Mouse (Mus musculus): ENCODE measurements around the gene Entpd7.
A peak's percentile ranks its signal among the peaks of the same experiment; 100 is the strongest.

Entpd7 gene

GRCm38 (mm10) chr19:43689419-43690246 is at the start of gene Entpd7:
Entpd7 (plus strand) TSS chr19:43689672.
- DNase-seq (ENCODE audit: inconsistent age in 2 of 2, low spot score in 1 of 2), result peak; percentile 99

DNA sequence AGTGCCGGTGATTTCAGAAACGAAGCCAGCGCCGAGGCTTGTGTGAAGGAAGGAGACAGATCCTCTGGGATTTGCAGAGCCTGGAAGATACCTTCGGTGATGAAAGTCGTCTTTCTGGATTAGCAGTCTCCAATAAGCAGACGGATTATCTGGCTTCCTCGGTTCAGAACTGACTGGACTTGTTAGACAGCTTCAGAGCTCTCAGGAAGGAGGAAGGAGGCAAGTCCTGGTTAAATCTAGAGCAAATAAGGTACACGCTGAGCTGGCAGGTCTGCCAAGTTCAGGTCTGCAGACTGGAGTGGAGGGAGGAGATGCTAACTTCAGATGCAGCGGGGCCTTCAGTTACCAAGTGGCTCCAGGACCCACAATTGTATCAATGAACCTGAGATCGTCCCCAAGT is 47.6 kb upstream of the Entpd7 start:
- no peak for DNase-seq (ENCODE audit: inconsistent age in 2 of 2, low spot score in 1 of 2)

- no peak for DNase-seq (ENCODE audit: inconsistent age in 2 of 2, low spot score in 1 of 2)
Measured at GRCm38 (mm10) chr19:43642843-43643242, 46.6 kb upstream of the Entpd7 start.

DNA sequence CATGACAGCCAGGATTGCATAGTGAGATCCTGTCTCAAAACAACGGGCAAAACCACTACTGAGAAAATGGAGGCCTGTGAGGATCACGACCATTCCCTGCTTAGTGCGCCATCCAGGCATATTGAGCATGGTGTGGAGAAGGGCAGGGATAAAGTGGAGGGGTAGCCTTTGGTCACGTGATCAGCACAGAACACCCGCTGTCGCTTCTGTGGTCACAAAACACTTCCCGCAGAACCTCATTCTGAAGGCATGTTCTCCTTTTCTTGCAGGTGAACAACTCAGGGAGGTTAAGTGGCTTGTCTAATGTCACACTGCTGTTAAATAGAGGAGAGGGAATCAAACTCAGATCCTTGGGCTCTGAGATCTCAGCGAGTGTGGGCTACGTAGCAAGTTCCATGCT is 44.0 kb upstream of the Entpd7 start:
- no peak for DNase-seq (ENCODE audit: inconsistent age in 2 of 2, low spot score in 1 of 2)

DNA sequence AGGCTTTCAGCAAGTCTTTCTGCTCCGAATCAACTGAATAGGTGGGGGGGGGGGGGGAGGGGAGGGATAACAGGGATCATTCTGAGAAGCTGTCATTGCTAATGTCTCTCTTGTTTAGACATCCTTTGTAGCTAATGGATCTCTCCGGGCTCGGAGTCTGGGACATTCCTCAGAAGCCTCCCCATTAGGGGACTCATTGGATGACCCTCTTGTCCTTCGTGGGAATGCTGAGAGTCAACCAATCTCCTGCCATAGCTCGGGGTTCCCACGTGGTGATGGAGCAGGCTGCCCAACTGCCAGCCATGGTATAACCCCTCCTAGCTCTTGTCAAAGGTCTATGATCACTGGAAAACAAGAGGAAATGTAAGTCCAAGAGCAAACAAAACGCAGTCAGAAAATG is 42.6 kb upstream of the Entpd7 start:
- no peak for DNase-seq (ENCODE audit: inconsistent age in 2 of 2, low spot score in 1 of 2)

DNA sequence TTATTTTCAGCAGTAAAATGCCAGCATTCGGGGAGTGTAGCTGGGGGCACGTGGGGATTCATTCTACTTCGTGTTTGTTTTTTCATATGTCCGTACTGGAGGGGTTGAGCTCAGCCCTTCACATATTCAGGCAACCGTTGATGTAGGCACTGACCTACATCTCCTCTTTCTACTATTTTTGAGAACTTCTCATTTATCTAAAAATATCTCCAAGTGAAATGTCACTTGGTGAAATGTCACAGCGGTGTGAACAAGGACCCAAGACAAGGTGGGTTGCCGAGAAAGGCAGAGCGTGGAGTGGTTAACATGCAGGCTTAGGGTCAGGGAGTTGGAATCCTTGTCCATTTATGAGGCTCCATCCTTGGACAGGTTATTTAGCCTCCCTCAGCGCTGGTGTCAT is 42.2 kb upstream of the Entpd7 start:
- DNase-seq (ENCODE audit: inconsistent age in 2 of 2, low spot score in 1 of 2), result no peak

DNA sequence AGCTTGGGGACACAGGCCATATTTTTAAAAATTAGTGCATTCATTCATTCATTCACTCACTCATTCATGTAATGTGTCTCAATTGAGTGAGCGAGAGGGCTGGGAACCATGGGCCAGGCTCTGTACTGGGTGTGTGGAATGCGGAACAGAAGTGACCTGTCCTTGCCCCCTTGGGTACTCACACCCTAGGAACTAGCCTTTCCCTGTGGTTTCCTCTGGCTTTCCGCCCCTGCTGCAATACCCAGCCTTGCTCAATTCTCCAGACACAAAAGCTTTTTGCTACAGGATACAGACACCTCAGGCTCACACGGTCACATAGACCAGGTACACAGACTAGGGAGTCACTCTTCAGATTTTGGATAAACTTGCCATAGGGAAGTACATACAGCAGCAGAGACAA is 41.1 kb upstream of the Entpd7 start:
- no peak for DNase-seq (ENCODE audit: inconsistent age in 2 of 2, low spot score in 1 of 2)

- no peak for DNase-seq (ENCODE audit: inconsistent age in 2 of 2, low spot score in 1 of 2)
Measured at GRCm38 (mm10) chr19:43651241-43651785, 38.2 kb upstream of the Entpd7 start.

GRCm38 (mm10) chr19:43655735-43656492 is 33.6 kb upstream of the Entpd7 start:
- peak; percentile 62 to 82 for DNase-seq (ENCODE audit: inconsistent age in 2 of 2, low spot score in 1 of 2)

DNA sequence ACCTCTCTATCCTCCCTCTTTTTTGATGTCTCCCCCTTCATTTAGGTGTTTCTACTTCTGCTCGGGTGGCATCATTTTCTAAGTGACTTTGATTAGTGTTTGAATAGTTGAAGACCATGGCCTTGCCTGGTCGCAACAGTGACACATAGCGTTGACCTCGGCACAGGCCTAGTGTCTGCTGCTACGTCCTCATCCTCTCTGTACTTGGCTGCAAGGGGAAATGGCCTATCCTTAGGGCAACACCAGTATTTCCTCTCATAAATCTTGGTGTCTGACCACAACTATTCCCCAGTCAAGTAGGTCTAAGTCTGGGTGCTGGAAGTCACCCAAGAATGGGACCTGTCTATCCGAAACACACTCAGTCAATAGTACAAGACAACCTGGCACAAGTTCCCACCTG is 29.8 kb upstream of the Entpd7 start:
- peak in 1 of 2 experiments; percentile 75 for DNase-seq (ENCODE audit: inconsistent age in 2 of 2, low spot score in 1 of 2)

GRCm38 (mm10) chr19:43660774-43661173 is 28.7 kb upstream of the Entpd7 start:
- no peak for DNase-seq (ENCODE audit: inconsistent age in 2 of 2, low spot score in 1 of 2)

DNA sequence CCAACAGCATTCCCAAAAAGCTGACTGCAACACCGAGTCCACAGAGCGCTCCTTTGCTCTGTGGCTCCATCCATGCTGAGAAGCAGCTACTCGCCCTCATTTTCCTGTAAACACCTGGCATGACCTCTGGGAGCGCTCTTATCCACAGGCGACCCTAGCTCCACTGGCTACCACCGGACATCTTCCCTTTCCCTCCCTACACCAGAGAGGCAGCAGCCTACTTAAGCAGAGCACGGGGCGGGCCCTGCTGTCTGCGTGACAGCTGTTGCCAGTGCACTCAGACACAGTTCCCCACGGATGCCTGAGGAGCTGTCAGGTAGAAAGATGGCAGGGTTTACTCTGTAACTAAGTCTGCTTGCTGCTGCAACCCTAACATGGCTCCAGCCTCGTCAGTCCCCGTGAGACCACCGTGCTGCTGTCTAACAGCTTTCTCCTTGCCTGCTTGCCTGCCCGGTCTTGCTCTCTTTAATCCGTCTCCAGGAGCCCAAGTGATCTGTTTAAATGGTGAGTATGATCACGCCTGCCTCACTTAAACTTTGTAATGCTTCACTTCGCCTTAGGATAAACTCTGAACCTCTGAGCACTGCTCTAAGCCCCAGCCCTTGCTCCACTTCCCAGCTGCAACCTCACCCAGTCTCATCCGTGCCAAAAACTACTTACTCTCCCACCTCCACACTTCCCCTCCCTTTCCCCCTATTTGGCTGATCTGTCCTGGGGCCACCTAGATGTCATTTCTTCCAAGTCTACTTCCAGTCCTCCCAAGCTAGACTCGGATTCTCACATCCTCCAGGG is 27.1 kb upstream of the Entpd7 start:
- peak in 1 of 2 experiments; percentile 41 for DNase-seq (ENCODE audit: inconsistent age in 2 of 2, low spot score in 1 of 2)

- peak in 1 of 2 experiments; percentile 21 for DNase-seq (ENCODE audit: inconsistent age in 2 of 2, low spot score in 1 of 2)
Measured at GRCm38 (mm10) chr19:43663471-43663870, 26.0 kb upstream of the Entpd7 start.

GRCm38 (mm10) chr19:43665441-43666048 is 23.9 kb upstream of the Entpd7 start:
- peak; percentile 34 to 81 for DNase-seq (ENCODE audit: inconsistent age in 2 of 2, low spot score in 1 of 2)

- DNase-seq (ENCODE audit: inconsistent age in 2 of 2, low spot score in 1 of 2), result peak; percentile 73 to 88
Measured at GRCm38 (mm10) chr19:43666661-43667429, 22.6 kb upstream of the Entpd7 start.

DNA sequence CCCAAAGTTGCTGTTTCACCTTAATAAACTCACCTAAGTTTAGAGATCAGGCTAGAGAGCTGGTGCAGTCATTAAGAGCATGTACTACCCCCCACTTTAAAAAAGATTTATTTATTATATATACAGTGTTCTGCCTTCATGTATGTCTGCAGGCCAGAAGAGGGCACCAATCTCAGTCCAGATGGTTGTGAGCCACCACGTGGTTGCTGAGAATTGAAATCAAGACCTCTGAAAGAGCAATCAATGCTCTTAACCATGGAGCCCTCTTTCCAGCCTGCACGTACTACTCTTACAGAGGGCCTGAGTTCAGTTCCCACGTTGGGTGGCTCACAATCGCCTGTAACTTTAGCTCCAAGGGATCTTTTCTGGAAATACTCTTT is 22.1 kb upstream of the Entpd7 start:
- DNase-seq (ENCODE audit: inconsistent age in 2 of 2, low spot score in 1 of 2), result no peak

- peak; percentile 49 to 85 for DNase-seq (ENCODE audit: inconsistent age in 2 of 2, low spot score in 1 of 2)
Measured at GRCm38 (mm10) chr19:43669136-43669759, 20.2 kb upstream of the Entpd7 start.

DNA sequence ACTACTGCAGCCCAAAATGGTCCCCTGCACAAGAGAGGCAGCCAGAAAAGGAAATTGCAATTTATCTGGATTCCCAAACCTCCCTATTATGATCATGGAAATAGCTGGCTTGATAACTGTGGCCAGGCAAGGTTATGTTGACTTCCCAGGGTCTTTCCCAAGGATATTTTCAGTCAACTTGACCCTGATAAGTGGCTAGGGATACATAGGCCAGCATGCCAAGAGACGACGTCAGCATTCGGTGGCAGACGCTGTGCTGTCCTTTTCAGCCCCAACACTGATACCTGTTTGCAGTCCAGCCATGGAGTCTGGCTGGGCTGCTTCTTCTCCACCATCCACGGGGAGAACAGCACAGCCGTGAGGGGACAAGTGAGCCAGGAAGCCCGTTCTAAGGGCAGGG is 18.4 kb upstream of the Entpd7 start:
- peak; percentile 67 to 92 for DNase-seq (ENCODE audit: inconsistent age in 2 of 2, low spot score in 1 of 2)

DNA sequence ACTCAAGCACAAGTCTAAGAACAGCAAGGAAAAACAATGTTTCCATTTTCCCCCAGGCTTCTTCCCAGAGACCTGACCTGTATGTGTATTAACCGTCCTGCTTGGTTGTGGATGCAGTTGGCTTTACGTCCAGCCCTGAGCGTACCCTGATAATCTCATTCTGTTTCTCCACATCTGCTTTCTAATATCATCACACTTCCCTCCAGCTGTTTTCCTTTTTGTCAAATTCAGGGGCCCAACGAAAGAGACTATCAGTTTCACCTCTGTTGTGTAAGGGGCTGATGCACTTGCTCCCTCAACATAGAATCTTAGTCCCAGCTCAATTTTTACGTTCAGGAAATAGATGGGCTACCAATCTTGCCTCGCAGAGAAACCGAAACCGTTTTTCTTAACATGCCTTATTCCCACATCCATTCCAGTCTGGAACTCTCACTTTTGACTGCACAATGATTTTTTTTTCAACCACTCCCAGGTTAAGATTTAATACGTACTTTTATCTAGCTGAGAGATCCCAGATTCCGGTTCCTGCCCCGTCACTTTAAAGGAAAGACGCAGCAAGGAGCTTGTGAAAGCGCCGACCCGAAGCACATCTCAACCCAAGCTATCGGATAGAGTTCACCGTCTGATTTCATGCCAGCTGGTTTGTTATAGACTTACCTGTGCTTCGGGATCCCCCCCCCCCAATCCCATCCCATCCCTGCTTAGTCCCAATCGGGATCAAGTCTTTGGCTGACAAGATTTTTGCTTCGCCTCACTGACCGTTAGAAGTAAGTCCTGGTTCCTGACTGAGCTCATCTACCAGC is 15.8 kb upstream of the Entpd7 start:
- DNase-seq (ENCODE audit: inconsistent age in 2 of 2, low spot score in 1 of 2), result peak; percentile 43 to 78

All from adrenal gland, adult (tissue).